Mouse (Mus musculus): Measurements from ENCODE around the gene Nceh1.
"Not testable (repeated sequence)": the region's sequence is repeated elsewhere in the genome, so short reads cannot be mapped to it uniquely, and the experiment has no call there.

The Nceh1 gene

GRCm38 (mm10) chr3:27272926-27273745, 90.4 kb downstream of the Nceh1 start:
- no peaks in the 10 kb centered on the region for H3K27me3 ChIP-seq (ENCODE audit: control insufficient read depth, insufficient read depth, low read length, poor library complexity, severe bottlenecking)
- peak; percentile 18 for DNase-seq (ENCODE audit: low read depth, low spot score)
- H3K36me3 ChIP-seq (ENCODE audit: control insufficient read depth, insufficient read depth, low read length, poor library complexity, severe bottlenecking) = no peaks in the 10 kb centered on the region

- H3K36me3 ChIP-seq (ENCODE audit: control insufficient read depth, insufficient read depth, low read length, poor library complexity, severe bottlenecking); H3K27me3 ChIP-seq (ENCODE audit: control insufficient read depth, insufficient read depth, low read length, poor library complexity, severe bottlenecking); DNase-seq (ENCODE audit: low read depth, low spot score): not testable (repeated sequence)
Measured at GRCm38 (mm10) chr3:27279286-27279925, 96.6 kb downstream of the Nceh1 start.

- Histone ChIP-seq H3K27me3 (ENCODE audit: control insufficient read depth, insufficient read depth, low read length, poor library complexity, severe bottlenecking) (no peaks in the 10 kb centered on the region), H3K36me3 (ENCODE audit: control insufficient read depth, insufficient read depth, low read length, poor library complexity, severe bottlenecking) (no peaks in the 10 kb centered on the region)
- DNase-seq (ENCODE audit: low read depth, low spot score) = no peak
Measured at GRCm38 (mm10) chr3:27280280-27280749, 97.5 kb downstream of the Nceh1 start.

- no peaks in the 10 kb centered on the region for H3K27me3 ChIP-seq (ENCODE audit: control insufficient read depth, insufficient read depth, low read length, poor library complexity, severe bottlenecking)
- no peak for DNase-seq (ENCODE audit: low read depth, low spot score)
- no peaks in the 10 kb centered on the region for H3K36me3 ChIP-seq (ENCODE audit: control insufficient read depth, insufficient read depth, low read length, poor library complexity, severe bottlenecking)
Measured at GRCm38 (mm10) chr3:27283071-27283713, 100.4 kb downstream of the Nceh1 start.

- no peak for DNase-seq (ENCODE audit: low read depth, low spot score)
- Histone ChIP-seq H3K27me3 (ENCODE audit: control insufficient read depth, insufficient read depth, low read length, poor library complexity, severe bottlenecking) (no peaks in the 10 kb centered on the region), H3K36me3 (ENCODE audit: control insufficient read depth, insufficient read depth, low read length, poor library complexity, severe bottlenecking) (no peaks in the 10 kb centered on the region)
Measured at GRCm38 (mm10) chr3:27283796-27284195, 101.0 kb downstream of the Nceh1 start.

- no peaks in the 10 kb centered on the region for H3K36me3 ChIP-seq (ENCODE audit: control insufficient read depth, insufficient read depth, low read length, poor library complexity, severe bottlenecking)
- DNase-seq (ENCODE audit: low read depth, low spot score) = no peak
- H3K27me3 ChIP-seq (ENCODE audit: control insufficient read depth, insufficient read depth, low read length, poor library complexity, severe bottlenecking) = no peaks in the 10 kb centered on the region
Measured at GRCm38 (mm10) chr3:27284227-27284626, 101.5 kb downstream of the Nceh1 start.

GRCm38 (mm10) chr3:27285072-27285471, 102.3 kb downstream of the Nceh1 start:
- no peaks in the 10 kb centered on the region for H3K27me3 ChIP-seq (ENCODE audit: control insufficient read depth, insufficient read depth, low read length, poor library complexity, severe bottlenecking)
- no peak for DNase-seq (ENCODE audit: low read depth, low spot score)
- H3K36me3 ChIP-seq (ENCODE audit: control insufficient read depth, insufficient read depth, low read length, poor library complexity, severe bottlenecking) = no peaks in the 10 kb centered on the region

GRCm38 (mm10) chr3:27288301-27288700, 105.5 kb downstream of the Nceh1 start:
- Histone ChIP-seq H3K36me3 (ENCODE audit: control insufficient read depth, insufficient read depth, low read length, poor library complexity, severe bottlenecking) (no peaks in the 10 kb centered on the region), H3K27me3 (ENCODE audit: control insufficient read depth, insufficient read depth, low read length, poor library complexity, severe bottlenecking) (no peaks in the 10 kb centered on the region)
- no peak for DNase-seq (ENCODE audit: low read depth, low spot score)

GRCm38 (mm10) chr3:27288909-27289308, 106.1 kb downstream of the Nceh1 start:
- Histone ChIP-seq H3K36me3 (ENCODE audit: control insufficient read depth, insufficient read depth, low read length, poor library complexity, severe bottlenecking) (no peaks in the 10 kb centered on the region), H3K27me3 (ENCODE audit: control insufficient read depth, insufficient read depth, low read length, poor library complexity, severe bottlenecking) (no peaks in the 10 kb centered on the region)
- no peak for DNase-seq (ENCODE audit: low read depth, low spot score)

- DNase-seq (ENCODE audit: low read depth, low spot score) = no peak
- Histone ChIP-seq H3K36me3 (ENCODE audit: control insufficient read depth, insufficient read depth, low read length, poor library complexity, severe bottlenecking) (no peaks in the 10 kb centered on the region), H3K27me3 (ENCODE audit: control insufficient read depth, insufficient read depth, low read length, poor library complexity, severe bottlenecking) (no peaks in the 10 kb centered on the region)
Measured at GRCm38 (mm10) chr3:27290285-27290684, 107.5 kb downstream of the Nceh1 start.

- DNase-seq (ENCODE audit: low read depth, low spot score); H3K27me3 ChIP-seq (ENCODE audit: control insufficient read depth, insufficient read depth, low read length, poor library complexity, severe bottlenecking); H3K36me3 ChIP-seq (ENCODE audit: control insufficient read depth, insufficient read depth, low read length, poor library complexity, severe bottlenecking): not testable (repeated sequence)
Measured at GRCm38 (mm10) chr3:27290945-27291344, 108.2 kb downstream of the Nceh1 start.

GRCm38 (mm10) chr3:27291411-27291810, 108.6 kb downstream of the Nceh1 start:
- not testable (repeated sequence) for H3K36me3 ChIP-seq (ENCODE audit: control insufficient read depth, insufficient read depth, low read length, poor library complexity, severe bottlenecking); H3K27me3 ChIP-seq (ENCODE audit: control insufficient read depth, insufficient read depth, low read length, poor library complexity, severe bottlenecking); DNase-seq (ENCODE audit: low read depth, low spot score)

GRCm38 (mm10) chr3:27293645-27294385, 111.0 kb downstream of the Nceh1 start:
- H3K27me3 ChIP-seq (ENCODE audit: control insufficient read depth, insufficient read depth, low read length, poor library complexity, severe bottlenecking) = no peaks in the 10 kb centered on the region
- DNase-seq (ENCODE audit: low read depth, low spot score) = no peak
- H3K36me3 ChIP-seq (ENCODE audit: control insufficient read depth, insufficient read depth, low read length, poor library complexity, severe bottlenecking) = no peaks in the 10 kb centered on the region

- H3K27me3 ChIP-seq (ENCODE audit: control insufficient read depth, insufficient read depth, low read length, poor library complexity, severe bottlenecking) = no peaks in the 10 kb centered on the region
- H3K36me3 ChIP-seq (ENCODE audit: control insufficient read depth, insufficient read depth, low read length, poor library complexity, severe bottlenecking) = no peaks in the 10 kb centered on the region
- DNase-seq (ENCODE audit: low read depth, low spot score) = no peak
Measured at GRCm38 (mm10) chr3:27300451-27300850, 117.7 kb downstream of the Nceh1 start.

Data from splenic B cell, adult 2 months (primary cell).